Mouse (Mus musculus) hindbrain, embryonic 10.5 days (tissue): ENCODE measurements at regions not wholly inside any gene's neighbourhood (a gene's known extent, or its start where the extent isn't known, plus 50 kb on each side); places are given as distances from the start of the nearest gene placed in this dataset.
A peak's percentile ranks its signal among the peaks of the same experiment; 100 is the strongest.

ENCODE experiments used
- DNase-seq: peaks from one replicate; pipeline ENCODE4 v3.0.0-alpha.2; 2017; ENCODE audit warnings: low spot score
- H3K27ac ChIP-seq: fragments of 300-500 bp; sonication (generic); 2 replicates; pipeline ENCODE4 v1.5.1; 2016; ENCODE audit warnings: mild to moderate bottlenecking, moderate library complexity
- H3K27me3 ChIP-seq: fragments of 300-500 bp; sonication (generic); 2 replicates; pipeline ENCODE4 v1.6.1; 2016; ENCODE audit warnings: mild to moderate bottlenecking; ENCODE audit not compliant: poor library complexity, insufficient read depth, severe bottlenecking
- H3K36me3 ChIP-seq: fragments of 300-500 bp; sonication (generic); 2 replicates; pipeline ENCODE4 v1.6.1; 2016; ENCODE audit warnings: mild to moderate bottlenecking, moderate library complexity
- H3K4me1 ChIP-seq: fragments of 300-500 bp; sonication (generic); replicated peaks from 2 replicates; pipeline ENCODE4 v1.6.1; 2016; ENCODE audit warnings: mild to moderate bottlenecking
- H3K4me3 ChIP-seq: fragments of 300-500 bp; sonication (generic); 2 replicates; pipeline ENCODE4 v1.5.1; 2016; ENCODE audit warnings: mild to moderate bottlenecking, moderate library complexity
- H3K9me3 ChIP-seq: fragments of 300-500 bp; sonication (generic); 2 replicates; pipeline ENCODE4 v1.6.1; 2016; ENCODE audit warnings: mild to moderate bottlenecking, moderate library complexity
- WGBS: fragments of 180-500 bp; shearing (Covaris S2); methylation state at CpG from one replicate; pipeline ENCODE4 v1.1.7; 2016; 5-methylcytosine and 5-hydroxymethylcytosine counted together

DNA sequence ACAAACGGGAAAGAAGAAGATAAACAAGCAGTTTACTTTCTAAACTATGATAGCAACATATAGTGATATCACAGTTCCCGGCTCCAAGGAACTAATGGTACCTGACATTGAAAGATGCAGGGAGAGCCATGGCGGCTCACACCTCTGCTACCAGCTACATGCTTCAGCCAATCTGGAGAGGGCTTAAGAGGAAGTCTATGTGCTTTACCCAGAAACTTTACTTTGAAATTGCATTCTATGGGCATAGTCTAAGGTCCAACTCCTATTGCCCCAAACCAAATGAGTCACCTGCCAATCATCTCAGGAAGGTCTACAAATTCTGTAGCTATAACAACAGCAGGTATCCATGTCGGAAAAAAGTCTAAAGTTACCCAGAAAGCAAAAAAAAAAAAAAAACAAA, 146.9 kb downstream of the Samd5 start:
- H3K4me1 ChIP-seq = peaks cover 6% of the 10 kb centered on the region; the same call in 1 of the 2 replicates
- no peak for DNase-seq
- 83% methylated on average over 4 of the region's 4 CpGs for whole genome bisulfite sequencing
- no peaks in the 10 kb centered on the region for H3K9me3 ChIP-seq
- H3K4me3 ChIP-seq = no peak overlapping the region
- no peak overlapping the region for H3K27ac ChIP-seq
- no peaks in the 10 kb centered on the region for H3K36me3 ChIP-seq
- no peaks in the 10 kb centered on the region for H3K27me3 ChIP-seq

DNA sequence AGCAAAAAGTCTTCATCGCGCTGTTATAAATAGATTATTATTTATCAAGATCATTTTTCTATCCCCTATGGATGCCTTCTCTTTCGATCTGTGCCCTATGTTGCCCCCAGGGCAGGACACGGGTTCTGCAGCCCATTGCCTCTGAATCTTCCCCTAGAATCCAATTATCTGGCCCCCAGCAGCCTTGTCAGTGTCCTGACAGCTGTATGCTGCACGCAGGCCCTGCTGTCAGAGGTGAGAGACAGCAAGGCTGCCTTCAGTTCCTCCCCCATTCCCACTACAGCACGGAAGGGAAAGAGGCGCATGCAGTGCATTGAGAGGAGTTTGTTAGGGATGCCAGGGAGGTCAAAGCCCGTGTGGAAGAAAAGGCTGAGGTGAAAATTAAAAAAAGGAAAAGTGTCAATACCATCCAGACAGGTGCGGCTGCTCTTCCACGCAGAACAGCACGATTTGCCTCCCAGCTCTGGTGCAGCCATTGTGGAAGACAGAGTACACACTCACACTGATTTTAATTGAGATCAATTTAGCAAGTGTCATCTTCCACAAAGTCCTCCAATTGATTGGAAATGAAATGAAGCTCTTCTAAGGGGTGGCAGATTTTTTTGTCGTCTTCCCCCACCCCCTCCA, 165.1 kb downstream of the Samd5 start:
- peaks cover 18% of the 10 kb centered on the region for H3K4me1 ChIP-seq
- peak; percentile 37 for DNase-seq
- H3K9me3 ChIP-seq = no peaks in the 10 kb centered on the region
- H3K36me3 ChIP-seq = no peaks in the 10 kb centered on the region
- WGBS = 45% methylated on average over 12 of the region's 12 CpGs
- H3K27me3 ChIP-seq = no peaks in the 10 kb centered on the region
- no peak overlapping the region for H3K4me3 ChIP-seq
- H3K27ac ChIP-seq = peak overlapping the region; percentile 41; the same call in 1 of the 2 replicates

DNA sequence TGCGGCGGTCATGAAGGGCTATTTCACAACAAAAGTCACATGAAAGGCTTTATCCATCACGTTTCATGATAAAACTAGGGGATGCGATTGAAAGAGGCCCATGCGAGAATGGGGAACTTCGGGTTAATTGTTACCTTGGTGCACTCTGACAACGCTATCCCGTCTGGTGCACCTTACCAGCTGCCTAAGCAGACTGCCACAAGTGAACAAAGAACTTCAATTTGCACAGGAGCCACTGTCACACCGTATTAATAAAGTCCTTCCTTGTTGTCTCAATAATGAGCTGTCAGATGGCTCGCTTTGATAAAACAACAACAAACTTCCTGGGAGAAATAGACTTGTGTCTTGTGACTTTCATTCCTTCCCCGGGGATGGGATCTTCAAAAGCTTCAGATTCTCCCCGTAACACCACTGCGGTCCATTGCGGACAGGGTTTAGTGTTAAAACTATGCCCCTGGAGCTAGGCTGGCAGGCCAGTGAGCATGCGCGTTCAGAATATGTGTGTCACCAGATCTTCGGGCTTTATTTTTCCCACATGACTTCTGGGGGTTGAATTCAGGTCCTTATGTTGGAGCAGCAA, 165.8 kb downstream of the Samd5 start:
- no peak for DNase-seq
- peak overlapping the region; percentile 41; the same call in 1 of the 2 replicates for H3K27ac ChIP-seq
- no peaks in the 10 kb centered on the region for H3K27me3 ChIP-seq
- peaks cover 19% of the 10 kb centered on the region for H3K4me1 ChIP-seq
- no peaks in the 10 kb centered on the region for H3K36me3 ChIP-seq
- 73% methylated on average over 17 of the region's 17 CpGs for WGBS
- H3K4me3 ChIP-seq = no peak overlapping the region
- H3K9me3 ChIP-seq = no peaks in the 10 kb centered on the region

GRCm38 (mm10) chr10:9503569-9504493, 171.2 kb downstream of the Samd5 start:
- H3K9me3 ChIP-seq = no peaks in the 10 kb centered on the region
- 73% methylated on average over 11 of the region's 11 CpGs for WGBS
- DNase-seq = no peak
- H3K4me1 ChIP-seq = peaks cover 6% of the 10 kb centered on the region; the same call in 1 of the 2 replicates
- H3K27me3 ChIP-seq = no peaks in the 10 kb centered on the region
- no peak overlapping the region for H3K27ac ChIP-seq
- no peak overlapping the region for H3K4me3 ChIP-seq
- no peaks in the 10 kb centered on the region for H3K36me3 ChIP-seq

DNA sequence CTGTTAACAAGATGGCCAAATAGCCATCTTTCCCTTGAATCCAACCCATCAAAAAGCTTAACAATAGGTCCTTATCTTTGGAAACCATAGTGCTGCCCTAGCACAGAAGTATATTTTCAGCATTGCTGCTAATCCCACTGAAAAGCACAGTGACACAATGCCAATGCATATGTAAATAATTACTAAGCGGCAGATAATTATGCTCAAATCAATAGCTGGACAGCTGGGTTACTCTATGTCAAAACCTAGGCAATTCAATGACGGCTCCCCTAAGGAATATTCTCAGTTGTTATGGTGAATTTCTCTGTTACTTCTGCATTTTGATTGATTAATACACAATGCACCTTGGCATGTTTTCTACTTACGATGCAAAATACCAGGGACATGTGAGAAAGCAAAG, 176.5 kb downstream of the Samd5 start:
- no peak overlapping the region for H3K4me3 ChIP-seq
- no peaks in the 10 kb centered on the region for H3K9me3 ChIP-seq
- no peak overlapping the region for H3K27ac ChIP-seq
- WGBS = 67% methylated on average over 3 of the region's 3 CpGs
- H3K4me1 ChIP-seq = peaks cover 15% of the 10 kb centered on the region
- H3K27me3 ChIP-seq = no peaks in the 10 kb centered on the region
- no peaks in the 10 kb centered on the region for H3K36me3 ChIP-seq
- DNase-seq = no peak

GRCm38 (mm10) chr10:9497021-9497420, 178.0 kb downstream of the Samd5 start:
- Histone ChIP-seq H3K27me3 (no peaks in the 10 kb centered on the region), H3K36me3 (no peaks in the 10 kb centered on the region), H3K4me1 (peaks cover 15% of the 10 kb centered on the region), H3K9me3 (no peaks in the 10 kb centered on the region), H3K4me3 (no peak overlapping the region), H3K27ac (no peak overlapping the region)
- no peak for DNase-seq
- whole genome bisulfite sequencing = 75% methylated on average over 1 of the region's 1 CpGs

DNA sequence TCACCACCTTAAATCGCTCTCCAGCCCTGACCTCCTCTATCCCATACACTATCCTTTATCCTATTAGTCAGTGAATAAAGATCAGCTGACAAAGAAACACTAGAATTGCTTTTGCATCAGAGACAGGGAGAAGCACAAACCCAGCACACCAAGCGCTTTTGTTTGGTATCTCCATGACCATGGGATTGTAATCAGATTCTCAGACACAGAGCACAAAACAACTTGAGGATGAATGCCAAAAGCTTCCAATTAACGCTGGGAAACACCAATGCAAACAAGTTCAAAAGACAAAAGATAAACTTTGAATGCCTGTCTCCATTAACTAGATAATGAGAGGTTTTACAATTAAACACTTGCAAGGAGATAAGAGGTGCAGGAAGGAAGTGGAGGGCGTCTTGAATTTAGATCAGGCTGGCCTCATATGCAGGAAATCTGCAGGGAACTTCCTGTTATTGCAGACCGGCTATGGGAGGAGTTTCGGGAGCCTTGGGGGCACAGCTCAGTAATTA, 179.8 kb downstream of the Samd5 start:
- Histone ChIP-seq H3K27me3 (no peaks in the 10 kb centered on the region), H3K9me3 (no peaks in the 10 kb centered on the region), H3K4me1 (peaks cover 15% of the 10 kb centered on the region), H3K4me3 (no peak overlapping the region), H3K36me3 (no peaks in the 10 kb centered on the region), H3K27ac (peak overlapping the region; percentile 31; the same call in 1 of the 2 replicates)
- DNase-seq = no peak
- WGBS = 29% methylated on average over 6 of the region's 6 CpGs

- no peak overlapping the region for H3K4me3 ChIP-seq
- no peaks in the 10 kb centered on the region for H3K9me3 ChIP-seq
- no peaks in the 10 kb centered on the region for H3K36me3 ChIP-seq
- H3K27me3 ChIP-seq = no peaks in the 10 kb centered on the region
- WGBS = 82% methylated on average over 2 of the region's 2 CpGs
- peaks cover 6% of the 10 kb centered on the region for H3K4me1 ChIP-seq
- no peak for DNase-seq
- no peak overlapping the region for H3K27ac ChIP-seq
These were observed 184.6 kb downstream of the Samd5 start for GRCm38 (mm10) chr10:9490416-9490815.

DNA sequence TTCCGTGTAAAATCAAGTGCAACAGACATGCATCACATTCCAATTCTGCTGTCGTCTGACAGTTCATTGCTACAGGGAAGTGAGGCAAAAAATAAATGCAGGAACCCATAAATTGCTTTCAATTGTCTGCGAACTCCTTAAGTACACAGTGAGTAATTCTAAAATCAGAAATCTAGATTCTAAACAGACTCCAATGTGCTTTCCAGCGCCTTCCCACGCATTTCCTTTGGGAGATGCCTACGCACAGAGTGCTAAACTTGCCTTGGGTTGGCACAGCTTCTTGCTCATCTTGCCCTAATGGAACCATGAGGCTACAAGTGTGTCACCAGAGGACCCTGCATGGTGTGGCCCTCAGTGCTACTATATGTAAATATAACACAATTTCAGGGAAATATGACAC, 212.6 kb downstream of the Samd5 start:
- no peak overlapping the region for H3K4me3 ChIP-seq
- WGBS = 88% methylated on average over 6 of the region's 6 CpGs

DNA sequence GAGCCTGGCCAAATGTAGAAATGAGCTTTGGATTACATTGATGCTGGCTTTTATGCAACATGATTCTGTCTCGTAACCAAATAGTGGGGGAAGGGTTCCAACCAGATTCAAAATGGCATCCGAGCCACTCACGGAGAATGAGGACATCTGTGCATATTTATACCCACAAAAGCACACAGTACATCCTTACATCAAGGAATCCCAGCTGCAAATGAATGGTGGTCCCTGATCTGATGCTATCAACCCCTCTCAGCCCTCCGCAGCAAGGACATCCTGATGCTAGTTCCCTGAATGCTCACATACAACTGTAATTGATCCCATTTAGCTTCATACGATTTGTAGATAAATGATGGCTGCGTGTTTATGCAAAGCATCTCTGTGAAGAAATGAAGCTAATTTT, 215.9 kb downstream of the Samd5 start:
- Histone ChIP-seq H3K36me3 (no peaks in the 10 kb centered on the region), H3K27ac (no peak overlapping the region), H3K27me3 (no peaks in the 10 kb centered on the region), H3K4me3 (no peak overlapping the region), H3K4me1 (no peaks in the 10 kb centered on the region), H3K9me3 (no peaks in the 10 kb centered on the region)
- DNase-seq = no peak
- WGBS = 93% methylated on average over 6 of the region's 6 CpGs

More for the DNA sequence above, 212.6 kb downstream of the Samd5 start:
- Histone ChIP-seq H3K27me3 (no peaks in the 10 kb centered on the region), H3K27ac (no peak overlapping the region), H3K36me3 (no peaks in the 10 kb centered on the region), H3K4me1 (no peaks in the 10 kb centered on the region), H3K9me3 (no peaks in the 10 kb centered on the region)
- DNase-seq = no peak

DNA sequence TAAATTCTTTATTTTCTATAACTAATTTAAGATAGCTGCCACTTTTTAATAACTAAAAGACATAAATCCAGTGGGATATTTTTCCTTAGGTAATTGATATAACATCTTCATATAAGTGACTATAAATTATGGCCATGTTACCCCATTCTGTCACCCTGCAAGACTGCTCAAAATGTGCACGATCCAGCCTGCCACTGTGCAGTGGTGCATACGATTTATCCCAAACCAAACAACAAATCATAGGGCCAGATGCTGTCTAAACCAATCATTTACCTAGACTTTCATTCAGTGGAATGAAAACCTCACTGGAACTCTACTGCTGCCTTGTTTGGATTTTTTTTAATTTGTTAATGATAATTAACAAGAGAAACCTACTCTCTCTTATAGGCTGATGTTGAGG, 216.5 kb downstream of the Samd5 start:
- no peaks in the 10 kb centered on the region for H3K36me3 ChIP-seq
- H3K4me3 ChIP-seq = no peak overlapping the region
- WGBS = 92% methylated on average over 2 of the region's 2 CpGs
- no peaks in the 10 kb centered on the region for H3K27me3 ChIP-seq
- no peak overlapping the region for H3K27ac ChIP-seq
- H3K4me1 ChIP-seq = no peaks in the 10 kb centered on the region
- no peak for DNase-seq
- no peaks in the 10 kb centered on the region for H3K9me3 ChIP-seq

DNA sequence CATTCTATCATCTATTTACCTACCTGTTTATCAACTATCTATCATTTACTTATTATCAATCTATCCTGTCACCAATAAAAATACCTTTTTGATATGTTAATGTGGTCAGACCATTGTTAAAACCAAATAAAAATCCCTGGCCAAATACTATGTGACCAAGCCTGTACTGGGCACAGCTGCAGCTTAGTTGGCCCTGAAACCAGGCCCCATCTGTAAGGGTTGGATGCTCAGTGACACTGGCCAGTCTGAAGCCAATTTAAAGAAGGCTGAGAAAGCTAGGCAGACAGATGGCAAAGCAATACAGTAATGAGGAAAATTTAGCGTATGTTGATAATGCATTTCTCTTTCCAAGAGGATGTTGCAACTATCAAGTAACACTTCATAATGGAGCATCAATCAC, 217.8 kb downstream of the Samd5 start:
- WGBS = 89% methylated on average over 1 of the region's 1 CpGs
- H3K27me3 ChIP-seq = no peaks in the 10 kb centered on the region
- DNase-seq = no peak

DNA sequence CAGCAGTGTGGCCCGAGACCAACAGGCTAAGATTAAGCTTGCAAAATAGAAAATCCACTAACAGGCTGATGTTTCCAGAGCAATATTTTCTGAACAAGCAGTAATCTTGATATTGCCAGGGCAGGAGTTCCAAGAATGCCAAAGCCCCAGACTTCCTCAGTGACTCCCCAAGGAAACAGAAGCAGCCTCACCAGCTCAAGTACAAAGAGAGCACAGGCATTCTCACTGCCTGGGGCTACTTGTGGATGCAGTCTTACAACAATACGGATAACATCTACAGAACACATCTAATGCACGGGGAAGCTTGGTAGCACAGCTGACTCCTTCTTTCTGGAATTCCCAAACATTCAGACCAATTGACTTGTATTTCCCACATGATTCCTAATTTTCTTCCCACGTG, 235.9 kb downstream of the Samd5 start:
- no peak for DNase-seq
- no peaks in the 10 kb centered on the region for H3K36me3 ChIP-seq
- H3K4me3 ChIP-seq = no peak overlapping the region
- no peaks in the 10 kb centered on the region for H3K4me1 ChIP-seq
- no peaks in the 10 kb centered on the region for H3K27me3 ChIP-seq
- H3K27ac ChIP-seq = no peak overlapping the region
- H3K9me3 ChIP-seq = no peaks in the 10 kb centered on the region
- WGBS = 75% methylated on average over 4 of the region's 4 CpGs

More for the DNA sequence above, 217.8 kb downstream of the Samd5 start:
- Histone ChIP-seq H3K4me1 (no peaks in the 10 kb centered on the region), H3K9me3 (no peaks in the 10 kb centered on the region), H3K36me3 (no peaks in the 10 kb centered on the region), H3K4me3 (no peak overlapping the region), H3K27ac (no peak overlapping the region)
